Mouse (Mus musculus) frontal cortex, adult (tissue): ENCODE results near the gene P2rx4.

Experiments
- ATAC-seq: cut with Nextera tagmentation; 2 replicates; pipeline ENCODE4 v1.9.2; 2017; ENCODE audit warnings: mild to moderate bottlenecking, moderate library complexity, mixed read lengths; ENCODE audit not compliant: low TSS enrichment

The P2rx4 gene

GRCm38 (mm10) chr5:122756680-122757079 lies 49.3 kb downstream of the P2rx4 start:
- no peak for ATAC-seq

- ATAC-seq, result no peak
Measured at GRCm38 (mm10) chr5:122763271-122764031, 56.1 kb downstream of the P2rx4 start.

GRCm38 (mm10) chr5:122764032-122764464 lies 56.7 kb downstream of the P2rx4 start:
- ATAC-seq, result no peak

- no peak for ATAC-seq
Measured at GRCm38 (mm10) chr5:122767283-122767682, 59.9 kb downstream of the P2rx4 start.

- no peak for ATAC-seq
Measured at GRCm38 (mm10) chr5:122769101-122769568, 61.8 kb downstream of the P2rx4 start.

GRCm38 (mm10) chr5:122770304-122770703 lies 63.0 kb downstream of the P2rx4 start:
- no peak for ATAC-seq

GRCm38 (mm10) chr5:122770806-122771261 lies 63.5 kb downstream of the P2rx4 start:
- no peak for ATAC-seq

GRCm38 (mm10) chr5:122771428-122771827 lies 64.1 kb downstream of the P2rx4 start:
- no peak for ATAC-seq

- ATAC-seq, result no peak
Measured at GRCm38 (mm10) chr5:122773756-122774155, 66.4 kb downstream of the P2rx4 start.

GRCm38 (mm10) chr5:122774743-122775611 lies 67.6 kb downstream of the P2rx4 start:
- peak; percentile 53 for ATAC-seq

GRCm38 (mm10) chr5:122775646-122776286 lies 68.4 kb downstream of the P2rx4 start:
- 0 out of 2 replicates have a peak, but pooled peaks have one; percentile 0 for ATAC-seq

- ATAC-seq, result peak; percentile 30; the same call in 1 of the 2 replicates
Measured at GRCm38 (mm10) chr5:122777322-122777721, 70.0 kb downstream of the P2rx4 start.

GRCm38 (mm10) chr5:122778231-122779226 lies 71.2 kb downstream of the P2rx4 start:
- ATAC-seq, result peak; percentile 27; the same call in 1 of the 2 replicates
